Mouse (Mus musculus) testis, adult 2 months (tissue): ENCODE data around the gene Slc17a5.

Experiments used
- CTCF ChIP-seq: fragments of 200-500 bp; IDR thresholded peaks from 2 replicates; pipeline ENCODE4 v1.5.1; 2012; ENCODE audit warnings: low read depth, mild to moderate bottlenecking, inconsistent platforms, low read length, moderate library complexity; ENCODE audit not compliant: control insufficient read depth, insufficient read depth, insufficient replicate concordance
- POLR2A ChIP-seq: fragments of 200-500 bp; IDR thresholded peaks from 2 replicates; pipeline ENCODE4 v1.6.1; 2012; ENCODE audit warnings: low read depth, mild to moderate bottlenecking, inconsistent platforms, low read length, moderate library complexity; ENCODE audit not compliant: control insufficient read depth

- no peak for TF ChIP-seq CTCF
- no peak for TF ChIP-seq POLR2A
Measured at GRCm38 (mm10) chr9:78619285-78619684, 31.4 kb upstream of the Slc17a5 start.
